Mouse (Mus musculus) midbrain, embryonic 14.5 days (tissue): ENCODE measurements around the gene Tcl1b4. TPM values are rescaled to one million over a fixed set of nuclear protein-coding genes. Genes with fewer than 3 reads are reported as not detected.

Source experiments
- ATAC-seq: fragments of 200-750 bp; cut with Nextera tagmentation; 2 replicates; pipeline ENCODE4 v1.8.0; 2017; ENCODE audit warnings: moderate number of reproducible peaks, moderate library complexity; ENCODE audit not compliant: low FRiP score, low TSS enrichment
- DNase-seq: peaks from one replicate; pipeline ENCODE4 v3.0.0-alpha.2; 2015
- H3K27ac ChIP-seq: fragments of 300-500 bp; sonication (generic); replicated peaks from 2 replicates; pipeline ENCODE4 v1.5.1; 2014; ENCODE audit warnings: mild to moderate bottlenecking, low read depth, low read length, moderate library complexity
- H3K27me3 ChIP-seq: fragments of 300-500 bp; sonication (generic); 2 replicates; pipeline ENCODE4 v1.6.1; 2014; ENCODE audit warnings: low read length, control low read depth, mixed read lengths; ENCODE audit not compliant: control insufficient read depth, insufficient read depth
- H3K36me3 ChIP-seq: fragments of 300-500 bp; sonication (generic); 2 replicates; pipeline ENCODE4 v1.6.1; 2014; ENCODE audit warnings: low read length, control low read depth; ENCODE audit not compliant: control insufficient read depth, insufficient read depth
- H3K4me1 ChIP-seq: fragments of 300-500 bp; sonication (generic); 2 replicates; pipeline ENCODE4 v1.6.1; 2014; ENCODE audit warnings: mild to moderate bottlenecking, antibody characterized with exemption, low read length, control low read depth; ENCODE audit not compliant: control insufficient read depth, insufficient read depth
- H3K4me2 ChIP-seq: fragments of 300-500 bp; sonication (generic); 2 replicates; pipeline ENCODE4 v1.6.1; 2014; ENCODE audit warnings: mild to moderate bottlenecking, low read length, moderate library complexity
- H3K4me3 ChIP-seq: fragments of 300-500 bp; sonication (generic); replicated peaks from 2 replicates; pipeline ENCODE4 v1.5.1; 2014; ENCODE audit warnings: low read depth, low read length
- H3K9ac ChIP-seq: fragments of 300-500 bp; sonication (generic); replicated peaks from 2 replicates; pipeline ENCODE4 v1.6.1; 2014; ENCODE audit warnings: mild to moderate bottlenecking, low read length, moderate library complexity
- H3K9me3 ChIP-seq: fragments of 300-500 bp; sonication (generic); 2 replicates; pipeline ENCODE4 v1.6.1; 2016; ENCODE audit warnings: low read length, control low read depth, mixed read lengths; ENCODE audit not compliant: control insufficient read depth
- WGBS: fragments of 180-500 bp; shearing (Covaris S2); extraction: QIAGEN DNeasy Blood & Tissue Kit; methylation state at CpG from one replicate; pipeline ENCODE4 v1.1.7; 2014; 5-methylcytosine and 5-hydroxymethylcytosine counted together
- polyA plus RNA-seq: library from polyadenylated mRNA; unstranded; fragments of >200 nt; fragmentation: Nextera tagmentation; extraction: Ambion mirVana; gene quantifications from 2 replicates; pipeline ENCODE4 v1.2.1, GENCODE M21; 2014

Tcl1b4 gene
- polyA plus RNA-seq, 1 experiment from 2014 or later: not detected

DNA sequence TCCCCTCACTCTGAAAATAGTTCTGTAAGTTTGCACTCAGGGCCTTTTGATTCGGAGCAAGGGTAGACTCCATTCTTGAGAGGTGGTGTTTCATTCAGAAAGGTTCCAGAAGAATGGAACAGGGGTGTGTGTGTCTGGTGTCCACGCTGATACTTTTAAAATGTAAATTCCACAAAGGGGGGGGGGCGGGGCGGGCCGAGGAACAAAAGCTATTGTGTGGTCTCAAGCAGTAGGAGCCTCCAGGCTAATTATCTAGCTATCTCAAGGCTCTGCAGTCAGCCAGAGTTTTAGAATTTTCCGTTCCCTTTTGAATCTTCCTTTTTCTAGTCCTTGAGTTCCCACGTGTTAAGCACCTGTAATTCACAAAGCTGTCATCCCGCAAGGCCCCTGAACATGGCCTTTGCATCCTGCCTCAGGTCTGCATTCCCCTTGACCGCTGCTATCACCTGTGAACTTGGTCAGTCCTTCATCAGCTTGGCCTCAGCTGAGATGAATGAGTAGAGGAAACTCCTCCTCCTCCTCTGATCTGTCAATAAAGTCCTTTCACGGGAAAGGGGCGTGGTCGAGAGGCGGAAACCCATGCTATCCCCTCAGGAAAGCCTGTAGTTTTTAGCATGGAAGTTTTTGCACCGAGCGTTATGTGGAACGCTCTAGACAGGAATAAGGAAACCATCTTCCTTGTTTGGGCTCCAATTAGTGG lies 23.0 kb downstream of the Tcl1b4 start:
- no peak for ATAC-seq
- H3K9ac ChIP-seq: no peak overlapping the region
- H3K4me3 ChIP-seq: no peak overlapping the region
- H3K9me3 ChIP-seq: no peaks in the 10 kb centered on the region
- no peaks in the 10 kb centered on the region for H3K36me3 ChIP-seq
- H3K27me3 ChIP-seq: no peaks in the 10 kb centered on the region
- no peak for DNase-seq
- H3K4me1 ChIP-seq: no peaks in the 10 kb centered on the region
- 43% methylated on average over 16 of the region's 16 CpGs for WGBS
- H3K4me2 ChIP-seq: no peak overlapping the region
- H3K27ac ChIP-seq: no peak overlapping the region

DNA sequence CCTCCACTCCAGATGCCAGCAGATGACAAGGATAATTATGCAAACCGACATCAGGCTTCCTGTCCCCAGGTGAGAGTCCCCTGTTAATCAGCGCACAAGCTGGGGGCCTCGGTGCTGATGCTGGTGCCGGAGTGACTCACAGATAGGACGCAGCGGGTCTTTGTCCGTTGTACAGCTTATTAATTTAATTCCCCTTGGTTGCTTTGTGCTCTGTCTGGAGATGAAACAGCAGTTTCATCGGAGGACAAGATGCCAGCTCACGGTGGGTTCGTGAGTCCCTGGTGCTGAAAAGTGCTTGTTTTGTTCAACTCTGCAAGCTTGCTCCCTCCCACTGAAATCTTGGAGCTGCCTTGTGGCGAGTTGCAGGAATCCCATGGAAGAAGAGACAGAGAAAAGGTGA lies 32.6 kb downstream of the Tcl1b4 start:
- DNase-seq (peak; percentile 53), ATAC-seq (no peak)
- H3K9me3 ChIP-seq: no peaks in the 10 kb centered on the region
- H3K4me3 ChIP-seq: no peak overlapping the region
- H3K36me3 ChIP-seq: no peaks in the 10 kb centered on the region
- no peak overlapping the region; the same call in 1 of the 2 replicates for H3K9ac ChIP-seq
- 43% methylated on average over 11 of the region's 11 CpGs for WGBS
- H3K27me3 ChIP-seq: no peaks in the 10 kb centered on the region
- peak overlapping the region; percentile 27 for H3K4me2 ChIP-seq
- H3K27ac ChIP-seq: peak overlapping the region; percentile 45; the same call in 1 of the 2 replicates
- H3K4me1 ChIP-seq: peaks cover 9% of the 10 kb centered on the region

DNA sequence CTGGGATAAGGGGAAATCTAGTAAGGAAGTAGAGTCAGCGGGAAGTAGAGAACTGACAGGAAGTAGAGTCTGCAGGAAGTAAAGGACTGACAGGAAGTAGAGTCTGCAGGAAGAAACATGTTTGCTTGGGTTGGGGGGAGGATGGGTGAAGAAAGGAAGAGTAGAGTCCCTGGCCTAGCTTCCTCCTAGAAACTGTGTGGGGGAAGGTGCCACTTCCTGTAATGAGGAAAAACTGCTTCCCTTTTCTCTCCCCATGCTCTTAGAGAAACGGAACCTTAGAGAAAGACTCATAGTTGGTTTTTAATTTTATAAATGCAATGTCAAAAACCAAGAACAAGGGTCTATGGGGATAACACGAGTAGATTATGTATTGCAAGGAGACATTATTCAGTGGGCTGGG lies 33.3 kb downstream of the Tcl1b4 start:
- Histone ChIP-seq H3K4me3 (no peak overlapping the region), H3K9ac (no peak overlapping the region), H3K27ac (no peak overlapping the region), H3K27me3 (no peaks in the 10 kb centered on the region), H3K4me1 (peaks cover 9% of the 10 kb centered on the region), H3K36me3 (no peaks in the 10 kb centered on the region), H3K4me2 (no peak overlapping the region), H3K9me3 (no peaks in the 10 kb centered on the region)
- ATAC-seq: no peak
- 93% methylated on average over 3 of the region's 3 CpGs for WGBS
- no peak for DNase-seq

DNA sequence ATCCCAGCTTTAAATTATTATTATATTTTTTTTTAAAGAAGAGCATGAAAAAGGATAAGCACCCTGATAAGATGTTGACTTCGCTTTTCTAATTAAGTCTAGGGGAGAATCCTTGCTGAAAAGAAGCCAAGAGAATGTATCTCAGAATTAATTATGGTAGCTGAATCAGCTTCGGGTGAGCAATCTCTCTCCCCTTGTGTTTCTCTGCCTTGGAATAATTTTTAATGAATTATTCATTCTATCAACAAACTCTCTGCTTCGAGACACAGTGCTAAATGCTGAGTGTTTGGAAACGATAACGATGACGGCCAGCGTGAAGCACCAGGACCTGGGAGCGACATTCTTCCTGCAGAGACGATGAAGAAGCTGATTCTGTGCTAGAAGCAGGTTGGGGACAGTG lies 37.3 kb downstream of the Tcl1b4 start:
- H3K36me3 ChIP-seq: no peaks in the 10 kb centered on the region
- ATAC-seq: no peak

DNA sequence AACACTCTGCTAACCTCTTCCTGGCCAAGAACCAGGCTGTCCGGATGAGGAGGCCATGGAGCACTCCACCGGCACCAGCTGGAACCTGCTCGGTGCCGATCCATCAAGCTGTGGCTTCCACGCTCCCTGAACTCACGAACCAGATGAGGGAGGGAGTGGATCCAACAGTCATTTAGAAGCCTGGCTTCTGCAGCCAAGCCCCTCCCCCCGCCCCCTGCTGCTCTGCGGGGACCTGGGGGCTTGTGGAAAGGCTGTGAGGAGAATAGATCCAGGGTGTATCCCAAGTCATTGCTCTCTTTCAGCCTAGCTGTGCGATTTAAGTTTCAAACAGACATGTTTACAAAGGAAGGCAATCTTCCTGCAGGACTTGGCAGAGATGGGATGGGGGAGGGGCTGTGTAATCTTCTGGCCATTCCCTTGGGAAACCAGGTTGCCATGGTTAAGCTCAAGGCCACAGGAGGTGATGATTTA lies 47.0 kb downstream of the Tcl1b4 start:
- H3K27me3 ChIP-seq: no peaks in the 10 kb centered on the region
- no peaks in the 10 kb centered on the region for H3K36me3 ChIP-seq
- H3K4me1 ChIP-seq: peaks cover 26% of the 10 kb centered on the region
- peak; percentile 76 for DNase-seq
- WGBS: 4% methylated on average over 9 of the region's 9 CpGs
- H3K4me3 ChIP-seq: no peak overlapping the region
- no peaks in the 10 kb centered on the region for H3K9me3 ChIP-seq
- no peak overlapping the region for H3K9ac ChIP-seq
- ATAC-seq: peak; percentile 38; the same call in 1 of the 2 replicates
- peak overlapping the region; percentile 29 for H3K4me2 ChIP-seq
- peak overlapping the region; percentile 58 for H3K27ac ChIP-seq

More for the DNA sequence above, 37.3 kb downstream of the Tcl1b4 start:
- H3K9me3 ChIP-seq: no peaks in the 10 kb centered on the region
- WGBS: 48% methylated on average over 9 of the region's 9 CpGs
- H3K9ac ChIP-seq: no peak overlapping the region
- peaks cover 8% of the 10 kb centered on the region for H3K4me1 ChIP-seq
- no peak overlapping the region for H3K4me3 ChIP-seq
- peak; percentile 48 for DNase-seq
- peak overlapping the region; percentile 71 for H3K27ac ChIP-seq
- no peaks in the 10 kb centered on the region for H3K27me3 ChIP-seq
- H3K4me2 ChIP-seq: no peak overlapping the region

DNA sequence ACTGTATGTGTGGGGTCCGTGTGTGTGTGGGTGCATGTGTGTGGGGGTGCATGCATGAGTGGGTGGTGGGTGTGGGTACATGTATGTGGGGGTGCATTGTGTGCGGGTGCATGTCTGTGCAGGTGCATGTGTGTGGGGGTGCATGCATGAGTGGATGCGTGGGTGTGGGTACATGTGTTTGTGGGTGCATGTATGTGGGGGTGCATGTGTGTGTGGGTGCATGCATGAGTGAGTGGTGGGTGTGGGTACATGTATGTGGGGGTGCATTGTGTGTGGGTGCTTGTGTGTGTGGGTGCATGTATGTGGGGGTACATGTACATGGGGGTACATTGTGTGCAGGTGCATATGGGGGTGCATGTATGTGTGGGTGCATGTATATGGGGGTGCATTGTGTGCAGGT lies 52.0 kb downstream of the Tcl1b4 start:
- 92% methylated on average over 3 of the region's 3 CpGs for WGBS
- H3K9me3 ChIP-seq: no peaks in the 10 kb centered on the region
- no peak overlapping the region for H3K27ac ChIP-seq
- no peak overlapping the region for H3K9ac ChIP-seq
- H3K36me3 ChIP-seq: no peaks in the 10 kb centered on the region
- H3K4me3 ChIP-seq: no peak overlapping the region
- no peak for ATAC-seq
- H3K4me2 ChIP-seq: no peak overlapping the region
- H3K27me3 ChIP-seq: no peaks in the 10 kb centered on the region
- peaks cover 18% of the 10 kb centered on the region for H3K4me1 ChIP-seq
- no peak for DNase-seq

Other genes starting within 250 kb of the Tcl1b4 start
- gene Syne3, start 192.1 kb upstream of the Tcl1b4 start, polyA plus RNA-seq: 0.04 TPM in 1 of 2 replicates, not detected in the other
- gene Glrx5, start 169.3 kb upstream of the Tcl1b4 start, polyA plus RNA-seq: 171 and 175 TPM in 2 replicates
- not detected in 2 replicates for gene Tcl1b2, start 55.9 kb upstream of the Tcl1b4 start, polyA plus RNA-seq
- not detected in 2 replicates for gene Tcl1b1, start 42.3 kb upstream of the Tcl1b4 start, polyA plus RNA-seq
- gene Tcl1b5, start 25.6 kb upstream of the Tcl1b4 start, polyA plus RNA-seq: not detected in 2 replicates
- gene Tcl1b3, start 10.9 kb upstream of the Tcl1b4 start, polyA plus RNA-seq: not detected in 2 replicates
- gene Tcl1, start 20.8 kb downstream of the Tcl1b4 start, polyA plus RNA-seq: not detected in 2 replicates
- 15.5 and 20.0 TPM in 2 replicates for gene Tunar, start 131.9 kb downstream of the Tcl1b4 start, polyA plus RNA-seq